Mouse (Mus musculus) layer of hippocampus, postnatal 14 days (tissue): ENCODE data around the gene Rit1. TPM values are rescaled to one million over a fixed set of nuclear protein-coding genes. Genes with fewer than 3 reads are reported as not detected.

ENCODE experiments used
- total RNA-seq, 2 experiments: library from RNA; stranded (reverse); gene quantifications; 2 replicates each; pipeline ENCODE4 v1.2.3; 2021

Rit1 gene
- total RNA-seq, 2 experiments from 2014 or later, result 49.7 to 57.7 TPM

Other genes with a start within 250 kb of the Rit1 start
- 10 to 100 TPM; 42.0 to 49.3 TPM for gene Lmna, start 206.9 kb upstream of the Rit1 start, total RNA-seq
- gene Mex3a, start 184.4 kb upstream of the Rit1 start, total RNA-seq, result 10 to 100 TPM in 1 of 2 experiments, 1 to 10 TPM in 1; 9.0 to 10.7 TPM
- not detected for gene Rab25, start 168.5 kb upstream of the Rit1 start, total RNA-seq
- 100 to 1,000 TPM in 1 of 2 experiments, 10 to 100 TPM in 1; 96.1 to 113 TPM for gene Lamtor2, start 163.8 kb upstream of the Rit1 start, total RNA-seq
- gene Ubqln4, start 163.1 kb upstream of the Rit1 start, total RNA-seq, result 10 to 100 TPM; 77.3 to 81.8 TPM
- 100 to 1,000 TPM; 110 to 120 TPM for gene Ssr2, start 141.0 kb upstream of the Rit1 start, total RNA-seq
- gene Arhgef2, start 110.9 kb upstream of the Rit1 start, total RNA-seq, result 100 to 1,000 TPM; 258 to 259 TPM
- gene Rxfp4, start 63.7 kb upstream of the Rit1 start, total RNA-seq, result not detected
- 10 to 100 TPM; 51.5 to 61.6 TPM for gene Khdc4, start 31.0 kb upstream of the Rit1 start, total RNA-seq
- gene Syt11, start 58.3 kb downstream of the Rit1 start, total RNA-seq, result 100 to 1,000 TPM; 500 to 510 TPM
- 10 to 100 TPM; 42.1 to 45.4 TPM for gene Gon4l, start 118.4 kb downstream of the Rit1 start, total RNA-seq
- gene Msto1, start 197.2 kb downstream of the Rit1 start, total RNA-seq, result 10 to 100 TPM; 25.5 to 28.4 TPM
- 10 to 100 TPM; 64.3 to 66.8 TPM for gene Ash1l, start 233.8 kb downstream of the Rit1 start, total RNA-seq
- 100 to 1,000 TPM; 108 to 116 TPM for gene Dap3, start 234.3 kb downstream of the Rit1 start, total RNA-seq